14 mouse cellular contexts compared by ENCODE assay signal in the genomic region with DNA sequence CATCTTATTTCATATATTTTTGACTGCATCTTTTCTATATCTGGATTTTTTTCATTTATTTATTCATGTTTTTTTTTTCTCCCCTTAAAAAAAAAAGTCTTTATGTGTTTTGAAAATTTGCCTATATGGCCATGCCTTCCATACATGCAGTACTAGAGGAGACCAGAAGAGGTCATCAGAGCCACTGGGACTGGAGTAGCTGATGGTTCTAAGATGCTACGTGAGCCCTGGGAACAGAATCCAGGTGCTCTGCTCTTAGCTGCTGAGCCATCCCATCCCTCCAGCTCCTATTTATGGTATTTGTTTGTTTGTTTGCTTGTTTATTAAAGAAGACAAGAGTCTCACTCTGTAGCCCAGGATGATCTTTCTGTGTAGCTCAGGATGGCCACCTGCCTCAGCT. TPM values are rescaled to one million over a fixed set of nuclear protein-coding genes. Genes with fewer than 3 reads are reported as not detected.
DNase-seq lines count a peak whose midpoint lies in the region; ATAC-seq and TF ChIP-seq lines count a peak whose summit lies in the region.
"Had no signal": no experiment of that assay in that cellular context is flagged by ENCODE, and none has a peak within 500 bp of the region (broad histone marks: within the 10 kb centered on the region; RNA-seq: fewer than 3 reads in every experiment).

No protein-coding gene starts in this region.

- no peak overlapping the region for H3K9ac ChIP-seq in hindbrain, postnatal 0 days (replicated peaks; ENCODE audit: low read length)
- H3K9ac ChIP-seq in hindbrain, embryonic 12.5 days: no peak overlapping the region
- H3K9ac ChIP-seq in midbrain, embryonic 14.5 days (replicated peaks; ENCODE audit: low read length): no peak overlapping the region
- no peak overlapping the region for H3K9ac ChIP-seq in stomach, postnatal 0 days (ENCODE audit: low read length)
- H3K9ac ChIP-seq: stomach, embryonic 15.5 days had no signal

- 38% methylated on average over 1 of the region's 1 CpGs for WGBS in hindbrain, postnatal 0 days
- 35% methylated on average over 1 of the region's 1 CpGs for WGBS in hindbrain, embryonic 12.5 days
- WGBS in midbrain, embryonic 14.5 days: 41% methylated on average over 1 of the region's 1 CpGs
- 42% methylated on average over 1 of the region's 1 CpGs for WGBS in midbrain, embryonic 10.5 days
- 57% methylated on average over 1 of the region's 1 CpGs for WGBS in stomach, postnatal 0 days

- no peaks in the 10 kb centered on the region for H3K27me3 ChIP-seq in hindbrain, postnatal 0 days (ENCODE audit: insufficient read depth, low read length)
- H3K27me3 ChIP-seq in hindbrain, embryonic 12.5 days: peaks cover 14% of the 10 kb centered on the region
- no peaks in the 10 kb centered on the region for H3K27me3 ChIP-seq in midbrain, embryonic 14.5 days (ENCODE audit: control insufficient read depth, insufficient read depth, low read length)
- H3K27me3 ChIP-seq in midbrain, embryonic 10.5 days (ENCODE audit: low read depth, poor library complexity, severe bottlenecking): no peaks in the 10 kb centered on the region
- no peaks in the 10 kb centered on the region for H3K27me3 ChIP-seq in stomach, postnatal 0 days (ENCODE audit: control insufficient read depth, insufficient read depth, low read length)

- H3K27ac ChIP-seq in hindbrain, postnatal 0 days: no peak overlapping the region
- no peak overlapping the region for H3K27ac ChIP-seq in hindbrain, embryonic 12.5 days
- H3K27ac ChIP-seq in midbrain, embryonic 14.5 days (replicated peaks; ENCODE audit: low read depth, low read length): no peak overlapping the region
- H3K27ac ChIP-seq in midbrain, embryonic 10.5 days (replicated peaks): no peak overlapping the region
- H3K27ac ChIP-seq in stomach, postnatal 0 days (replicated peaks): no peak overlapping the region
- H3K27ac ChIP-seq: stomach, embryonic 15.5 days had no signal

- ATAC-seq in hindbrain, postnatal 0 days: no peak
- no peak for ATAC-seq in hindbrain, embryonic 12.5 days (ENCODE audit: low FRiP score)
- no peak for ATAC-seq in midbrain, embryonic 14.5 days (ENCODE audit: low FRiP score, low TSS enrichment)
- no peak for ATAC-seq in stomach, postnatal 0 days (ENCODE audit: low FRiP score, low TSS enrichment)
- ATAC-seq: Patski had no signal

- peak; percentile 45 for DNase-seq in hindbrain, postnatal 0 days (ENCODE audit: low spot score)
- DNase-seq in midbrain, embryonic 14.5 days: peak; percentile 31
- no peak for DNase-seq in midbrain, embryonic 10.5 days (ENCODE audit: low spot score)
- DNase-seq in ZHBTc4 (ENCODE audit: low read depth, low spot score): peak; percentile 43
- DNase-seq in stomach, postnatal 0 days (ENCODE audit: low spot score): no peak
- no peak for DNase-seq in urinary bladder, adult 2 months (ENCODE audit: low spot score)
- DNase-seq in gastrocnemius, adult 18-20 months (ENCODE audit: low spot score): no peak
- DNase-seq: adrenal gland, postnatal 25 days; cerebellum, adult 9-11 months; gastrocnemius, postnatal 36 days; heart, postnatal 36 days had no signal

- H3K4me3 ChIP-seq in hindbrain, postnatal 0 days (ENCODE audit: low read length): no peak overlapping the region
- H3K4me3 ChIP-seq in hindbrain, embryonic 12.5 days: no peak overlapping the region
- no peak overlapping the region for H3K4me3 ChIP-seq in midbrain, embryonic 14.5 days (replicated peaks; ENCODE audit: low read depth, low read length)
- no peak overlapping the region for H3K4me3 ChIP-seq in midbrain, embryonic 10.5 days
- H3K4me3 ChIP-seq in stomach, postnatal 0 days (ENCODE audit: low read depth, low read length): no peak overlapping the region
- H3K4me3 ChIP-seq: stomach, embryonic 15.5 days had no signal

- H3K36me3 ChIP-seq in hindbrain, postnatal 0 days (ENCODE audit: insufficient read depth, low read length): no peaks in the 10 kb centered on the region
- H3K36me3 ChIP-seq in hindbrain, embryonic 12.5 days: no peaks in the 10 kb centered on the region
- no peaks in the 10 kb centered on the region for H3K36me3 ChIP-seq in midbrain, embryonic 14.5 days (ENCODE audit: control insufficient read depth, insufficient read depth, low read length)
- no peaks in the 10 kb centered on the region for H3K36me3 ChIP-seq in midbrain, embryonic 10.5 days
- no peaks in the 10 kb centered on the region for H3K36me3 ChIP-seq in stomach, postnatal 0 days (ENCODE audit: control insufficient read depth, insufficient read depth, low read length)
- H3K36me3 ChIP-seq: stomach, embryonic 15.5 days had no signal

- peak; percentile 63 for TF ChIP-seq CTCF in hindbrain, postnatal 0 days (IDR thresholded peaks at IDR 0.05; ENCODE audit: low read depth)
- TF ChIP-seq CTCF in stomach, postnatal 0 days (IDR thresholded peaks at IDR 0.05; ENCODE audit: low read depth): peak; percentile 73

- 0 out of 2 replicates have a peak, but pooled peaks cover 3% of the 10 kb centered on the region for H3K4me1 ChIP-seq in hindbrain, postnatal 0 days (ENCODE audit: insufficient read depth, low read length)
- H3K4me1 ChIP-seq in hindbrain, embryonic 12.5 days: peaks cover 5% of the 10 kb centered on the region; the same call in 1 of the 2 replicates
- H3K4me1 ChIP-seq in midbrain, embryonic 14.5 days (ENCODE audit: control insufficient read depth, insufficient read depth, low read length): no peaks in the 10 kb centered on the region
- H3K4me1 ChIP-seq in midbrain, embryonic 10.5 days: peaks cover 9% of the 10 kb centered on the region; the same call in 1 of the 2 replicates
- no peaks in the 10 kb centered on the region for H3K4me1 ChIP-seq in stomach, postnatal 0 days (replicated peaks; ENCODE audit: control insufficient read depth, insufficient read depth)

- no peak for TF ChIP-seq EP300 in stomach, postnatal 0 days (optimal IDR thresholded peaks at IDR 0.05)

- no peaks in the 10 kb centered on the region for H3K9me3 ChIP-seq in hindbrain, postnatal 0 days (ENCODE audit: low read length)
- H3K9me3 ChIP-seq in hindbrain, embryonic 12.5 days (replicated peaks): no peaks in the 10 kb centered on the region
- no peaks in the 10 kb centered on the region for H3K9me3 ChIP-seq in midbrain, embryonic 14.5 days (ENCODE audit: control insufficient read depth, low read length)
- H3K9me3 ChIP-seq in midbrain, embryonic 10.5 days (replicated peaks): no peaks in the 10 kb centered on the region
- H3K9me3 ChIP-seq in stomach, postnatal 0 days (ENCODE audit: control insufficient read depth, low read length): no peaks in the 10 kb centered on the region
- H3K9me3 ChIP-seq: stomach, embryonic 15.5 days had no signal

- no peak overlapping the region for H3K4me2 ChIP-seq in hindbrain, postnatal 0 days (ENCODE audit: low read depth, low read length)
- H3K4me2 ChIP-seq in hindbrain, embryonic 12.5 days (replicated peaks): no peak overlapping the region
- no peak overlapping the region for H3K4me2 ChIP-seq in midbrain, embryonic 14.5 days (ENCODE audit: low read length)
- H3K4me2 ChIP-seq in stomach, postnatal 0 days (replicated peaks; ENCODE audit: low read depth): no peak overlapping the region
- H3K4me2 ChIP-seq: stomach, embryonic 15.5 days had no signal

RNA-seq across cellular contexts. Expression of gene Hrh1, which starts 8.9 kb away (rescaled TPM):
- total RNA-seq in hindbrain, postnatal 0 days (2014; rRNA removed): 2.4 and 5.3 TPM in 2 replicates
- polyA plus RNA-seq in hindbrain, postnatal 0 days (2015; fragmentation: Nextera tagmentation; extraction: Ambion mirVana): 1.6 and 1.9 TPM in 2 replicates
- polyA plus RNA-seq in hindbrain, embryonic 12.5 days (2016; fragmentation: Nextera tagmentation; extraction: Ambion mirVana): 0.50 and 0.64 TPM in 2 replicates
- polyA plus RNA-seq in midbrain, embryonic 14.5 days (2014; fragmentation: Nextera tagmentation; extraction: Ambion mirVana): 0.57 and 0.80 TPM in 2 replicates
- 0.04 and 0.15 TPM in 2 replicates for polyA plus RNA-seq in midbrain, embryonic 10.5 days (2016; fragmentation: Nextera tagmentation; extraction: Ambion mirVana)
- 0.06 TPM in 2 replicates for polyA plus RNA-seq in stomach, postnatal 0 days (2015; fragmentation: Nextera tagmentation; extraction: Ambion mirVana)
- polyA plus RNA-seq in urinary bladder, adult 2 months (2012; rRNA removed): 0.88 and 0.96 TPM in 2 replicates
- under 1 TPM; 0.38 to 0.41 TPM for total RNA-seq in gastrocnemius, adult 18-20 months (2021)
- polyA plus RNA-seq: Patski had no signal

Comparison
In these comparisons a context has a peak if more than half of its experiments do, and no peak if none do; other contexts are left out.
1. DNase-seq: peak in hindbrain, postnatal 0 days (single experiment), midbrain, embryonic 14.5 days (single experiment) and ZHBTc4 (single experiment); none in midbrain, embryonic 10.5 days (single experiment), stomach, postnatal 0 days (single experiment), urinary bladder, adult 2 months (single experiment) and gastrocnemius, adult 18-20 months (single experiment).